In genomic region chr12:100986423-100986822, GRCm38 (mm10) we compare ENCODE assay signal across 11 mouse cellular contexts. TPM values are rescaled to one million over a fixed set of nuclear protein-coding genes. Genes with fewer than 3 reads are reported as not detected.
DNase-seq lines count a peak whose midpoint lies in the region; ATAC-seq lines count a peak whose summit lies in the region.
"Had no signal": no experiment of that assay in that cellular context is flagged by ENCODE, and none has a peak within 500 bp of the region (broad histone marks: within the 10 kb centered on the region; RNA-seq: fewer than 3 reads in every experiment).

No protein-coding gene starts in this region.

- H3K4me2 ChIP-seq in forebrain, embryonic 11.5 days (ENCODE audit: low read depth, low read length, severe bottlenecking) = no peak overlapping the region
- no peak overlapping the region for H3K4me2 ChIP-seq in liver, embryonic 16.5 days (ENCODE audit: low read depth, low read length)
- no peak overlapping the region for H3K4me2 ChIP-seq in liver, embryonic 11.5 days
- no peak overlapping the region for H3K4me2 ChIP-seq in forebrain, embryonic 13.5 days
- no peak overlapping the region for H3K4me2 ChIP-seq in midbrain, embryonic 14.5 days (ENCODE audit: low read length)
- H3K4me2 ChIP-seq: liver, embryonic 12.5 days; midbrain, embryonic 12.5 days had no signal

- H3K4me1 ChIP-seq in forebrain, embryonic 10.5 days = peaks cover 53% of the 10 kb centered on the region
- peaks cover 13% of the 10 kb centered on the region for H3K4me1 ChIP-seq in forebrain, embryonic 11.5 days (replicated peaks; ENCODE audit: control insufficient read depth, insufficient read depth, low read length)
- H3K4me1 ChIP-seq in liver, embryonic 16.5 days (ENCODE audit: control insufficient read depth, low read depth, low read length) = peaks cover 9% of the 10 kb centered on the region
- H3K4me1 ChIP-seq in liver, embryonic 11.5 days (replicated peaks; ENCODE audit: control insufficient read depth, insufficient read depth, low read length) = no peaks in the 10 kb centered on the region; the same call in 1 of the 2 replicates
- peaks cover 80% of the 10 kb centered on the region for H3K4me1 ChIP-seq in forebrain, embryonic 13.5 days
- peaks cover 44% of the 10 kb centered on the region for H3K4me1 ChIP-seq in midbrain, embryonic 14.5 days (ENCODE audit: control insufficient read depth, insufficient read depth, low read length)

- no peak overlapping the region for H3K4me3 ChIP-seq in forebrain, embryonic 10.5 days
- H3K4me3 ChIP-seq in forebrain, embryonic 11.5 days (ENCODE audit: low read depth, low read length) = no peak overlapping the region
- no peak overlapping the region for H3K4me3 ChIP-seq in liver, embryonic 16.5 days (ENCODE audit: low read depth, low read length)
- no peak overlapping the region for H3K4me3 ChIP-seq in liver, embryonic 11.5 days (ENCODE audit: low read depth, low read length)
- no peak overlapping the region for H3K4me3 ChIP-seq in forebrain, embryonic 13.5 days
- no peak overlapping the region for H3K4me3 ChIP-seq in midbrain, embryonic 14.5 days (replicated peaks; ENCODE audit: low read depth, low read length)
- H3K4me3 ChIP-seq: liver, embryonic 12.5 days; midbrain, embryonic 12.5 days had no signal

- 91% methylated on average over 4 of the region's 4 CpGs for WGBS in forebrain, embryonic 10.5 days
- WGBS in forebrain, embryonic 11.5 days = 88% methylated on average over 4 of the region's 4 CpGs
- 73% methylated on average over 4 of the region's 4 CpGs for WGBS in liver, embryonic 16.5 days (ENCODE audit: insufficient replicate concordance)
- 95% methylated on average over 4 of the region's 4 CpGs for WGBS in liver, embryonic 11.5 days
- 76% methylated on average over 4 of the region's 4 CpGs for WGBS in forebrain, embryonic 13.5 days
- 87% methylated on average over 4 of the region's 4 CpGs for WGBS in midbrain, embryonic 14.5 days

- peak overlapping the region; percentile 6; the same call in 1 of the 2 replicates for H3K27ac ChIP-seq in forebrain, embryonic 10.5 days
- no peak overlapping the region for H3K27ac ChIP-seq in forebrain, embryonic 11.5 days (ENCODE audit: low read depth, low read length)
- H3K27ac ChIP-seq in liver, embryonic 16.5 days (ENCODE audit: low read length) = 0 out of 2 replicates have a peak overlapping the region, but pooled peaks have one; percentile 24
- H3K27ac ChIP-seq in liver, embryonic 11.5 days (ENCODE audit: low read depth, low read length) = no peak overlapping the region
- H3K27ac ChIP-seq in forebrain, embryonic 13.5 days = peak overlapping the region; percentile 65
- no peak overlapping the region for H3K27ac ChIP-seq in midbrain, embryonic 14.5 days (replicated peaks; ENCODE audit: low read depth, low read length)
- H3K27ac ChIP-seq: liver, embryonic 12.5 days; midbrain, embryonic 12.5 days had no signal

- H3K36me3 ChIP-seq in forebrain, embryonic 10.5 days (replicated peaks) = peaks cover 37% of the 10 kb centered on the region
- no peaks in the 10 kb centered on the region for H3K36me3 ChIP-seq in forebrain, embryonic 11.5 days (ENCODE audit: control insufficient read depth, insufficient read depth, low read length)
- no peaks in the 10 kb centered on the region for H3K36me3 ChIP-seq in liver, embryonic 16.5 days (ENCODE audit: control insufficient read depth, insufficient read depth)
- no peaks in the 10 kb centered on the region for H3K36me3 ChIP-seq in liver, embryonic 11.5 days (ENCODE audit: control insufficient read depth, insufficient read depth, low read length)
- H3K36me3 ChIP-seq in forebrain, embryonic 13.5 days (ENCODE audit: poor library complexity, severe bottlenecking) = peaks cover 10% of the 10 kb centered on the region; the same call in 1 of the 2 replicates
- H3K36me3 ChIP-seq in midbrain, embryonic 14.5 days (ENCODE audit: control insufficient read depth, insufficient read depth, low read length) = no peaks in the 10 kb centered on the region

- no peak overlapping the region for H3K9ac ChIP-seq in forebrain, embryonic 11.5 days (ENCODE audit: low read length)
- H3K9ac ChIP-seq in liver, embryonic 16.5 days (ENCODE audit: low read depth, low read length) = no peak overlapping the region
- H3K9ac ChIP-seq in liver, embryonic 11.5 days (ENCODE audit: low read depth, low read length) = no peak overlapping the region
- no peak overlapping the region for H3K9ac ChIP-seq in forebrain, embryonic 13.5 days
- H3K9ac ChIP-seq in midbrain, embryonic 14.5 days (replicated peaks; ENCODE audit: low read length) = no peak overlapping the region
- H3K9ac ChIP-seq: liver, embryonic 12.5 days; midbrain, embryonic 12.5 days had no signal

- no peak for DNase-seq in forebrain, embryonic 10.5 days (ENCODE audit: extremely low spot score, low spot score)
- DNase-seq in forebrain, embryonic 11.5 days (ENCODE audit: low spot score) = no peak
- DNase-seq in liver, embryonic 11.5 days (ENCODE audit: low spot score) = no peak
- peak; percentile 35 for DNase-seq in midbrain, embryonic 14.5 days
- DNase-seq in urinary bladder, adult 2 months (ENCODE audit: low spot score) = no peak
- no peak for DNase-seq in kidney, adult 18-20 months

- H3K27me3 ChIP-seq in forebrain, embryonic 10.5 days (ENCODE audit: poor library complexity, severe bottlenecking) = no peaks in the 10 kb centered on the region
- H3K27me3 ChIP-seq in forebrain, embryonic 11.5 days (ENCODE audit: control insufficient read depth, insufficient read depth, low read length) = no peaks in the 10 kb centered on the region
- no peaks in the 10 kb centered on the region for H3K27me3 ChIP-seq in liver, embryonic 16.5 days (ENCODE audit: control insufficient read depth, insufficient read depth, low read depth, low read length)
- no peaks in the 10 kb centered on the region for H3K27me3 ChIP-seq in liver, embryonic 11.5 days (replicated peaks; ENCODE audit: control insufficient read depth, insufficient read depth, low read length)
- no peaks in the 10 kb centered on the region for H3K27me3 ChIP-seq in forebrain, embryonic 13.5 days
- H3K27me3 ChIP-seq in midbrain, embryonic 14.5 days (ENCODE audit: control insufficient read depth, insufficient read depth, low read length) = no peaks in the 10 kb centered on the region
- H3K27me3 ChIP-seq: liver, embryonic 12.5 days had no signal

- H3K9me3 ChIP-seq in forebrain, embryonic 10.5 days = no peaks in the 10 kb centered on the region
- no peaks in the 10 kb centered on the region for H3K9me3 ChIP-seq in forebrain, embryonic 11.5 days (ENCODE audit: control insufficient read depth, low read length)
- no peaks in the 10 kb centered on the region for H3K9me3 ChIP-seq in liver, embryonic 16.5 days (replicated peaks; ENCODE audit: control insufficient read depth, low read length)
- H3K9me3 ChIP-seq in liver, embryonic 11.5 days (ENCODE audit: control insufficient read depth, low read length) = no peaks in the 10 kb centered on the region
- H3K9me3 ChIP-seq in forebrain, embryonic 13.5 days (replicated peaks) = no peaks in the 10 kb centered on the region
- H3K9me3 ChIP-seq in midbrain, embryonic 14.5 days (ENCODE audit: control insufficient read depth, low read length) = no peaks in the 10 kb centered on the region
- H3K9me3 ChIP-seq: liver, embryonic 12.5 days; midbrain, embryonic 12.5 days had no signal

- ATAC-seq in forebrain, embryonic 11.5 days (replicated peaks; ENCODE audit: low FRiP score) = no peak
- ATAC-seq in liver, embryonic 16.5 days (ENCODE audit: low read depth) = no peak
- no peak for ATAC-seq in liver, embryonic 11.5 days (replicated peaks; ENCODE audit: low FRiP score)
- peak; percentile 66 for ATAC-seq in forebrain, embryonic 13.5 days
- peak; percentile 18; the same call in 1 of the 2 replicates for ATAC-seq in midbrain, embryonic 14.5 days (ENCODE audit: low FRiP score, low TSS enrichment)
- ATAC-seq: intestine, postnatal 0 days; liver, embryonic 12.5 days had no signal

RNA-seq across cellular contexts. Expression of gene Ccdc88c, which starts 42.4 kb away (rescaled TPM):
- 19.8 and 22.6 TPM in 2 replicates for polyA plus RNA-seq in forebrain, embryonic 10.5 days (2016; fragmentation: Nextera tagmentation; extraction: Ambion mirVana)
- polyA plus RNA-seq in forebrain, embryonic 11.5 days (2014; fragmentation: Nextera tagmentation; extraction: Ambion mirVana) = 22.5 and 27.7 TPM in 2 replicates
- 5.9 and 6.1 TPM in 2 replicates for polyA plus RNA-seq in liver, embryonic 16.5 days (2015; fragmentation: Nextera tagmentation; extraction: Ambion mirVana)
- 11.8 and 13.3 TPM in 2 replicates for polyA plus RNA-seq in liver, embryonic 11.5 days (2014; fragmentation: Nextera tagmentation; extraction: Ambion mirVana)
- 20.7 and 21.4 TPM in 2 replicates for polyA plus RNA-seq in forebrain, embryonic 13.5 days (2015; fragmentation: Nextera tagmentation; extraction: Ambion mirVana)
- 14.0 and 16.7 TPM in 2 replicates for polyA plus RNA-seq in midbrain, embryonic 14.5 days (2014; fragmentation: Nextera tagmentation; extraction: Ambion mirVana)
- polyA plus RNA-seq in urinary bladder, adult 2 months (2012; rRNA removed) = 14.3 and 23.3 TPM in 2 replicates

Comparison
In these comparisons a context has a peak if more than half of its experiments do, and no peak if none do; other contexts are left out.
1. H3K27ac ChIP-seq: peak in forebrain, embryonic 10.5 days (single experiment), liver, embryonic 16.5 days (single experiment) and forebrain, embryonic 13.5 days (single experiment); none in forebrain, embryonic 11.5 days (single experiment), liver, embryonic 11.5 days (single experiment) and midbrain, embryonic 14.5 days (single experiment).
2. ATAC-seq: peak in forebrain, embryonic 13.5 days (single experiment) and midbrain, embryonic 14.5 days (single experiment); none in forebrain, embryonic 11.5 days (single experiment), liver, embryonic 16.5 days (single experiment) and liver, embryonic 11.5 days (single experiment).